Mouse (Mus musculus) E14TG2a.4 (cell line): ENCODE results near the gene Copb2.

ENCODE experiments used
- CTCF ChIP-seq: conservative IDR thresholded peaks from 2 replicates; pipeline ENCODE4 v1.5.1; 2014; ENCODE audit warnings: low read length
- NANOG ChIP-seq: IDR thresholded peaks from 2 replicates; pipeline ENCODE4 v1.6.1; 2014; ENCODE audit warnings: borderline replicate concordance, low read length, mixed read lengths
- POU5F1 ChIP-seq: IDR thresholded peaks from 2 replicates; pipeline ENCODE4 v1.6.1; 2014; ENCODE audit warnings: low read length, borderline replicate concordance

DNA sequence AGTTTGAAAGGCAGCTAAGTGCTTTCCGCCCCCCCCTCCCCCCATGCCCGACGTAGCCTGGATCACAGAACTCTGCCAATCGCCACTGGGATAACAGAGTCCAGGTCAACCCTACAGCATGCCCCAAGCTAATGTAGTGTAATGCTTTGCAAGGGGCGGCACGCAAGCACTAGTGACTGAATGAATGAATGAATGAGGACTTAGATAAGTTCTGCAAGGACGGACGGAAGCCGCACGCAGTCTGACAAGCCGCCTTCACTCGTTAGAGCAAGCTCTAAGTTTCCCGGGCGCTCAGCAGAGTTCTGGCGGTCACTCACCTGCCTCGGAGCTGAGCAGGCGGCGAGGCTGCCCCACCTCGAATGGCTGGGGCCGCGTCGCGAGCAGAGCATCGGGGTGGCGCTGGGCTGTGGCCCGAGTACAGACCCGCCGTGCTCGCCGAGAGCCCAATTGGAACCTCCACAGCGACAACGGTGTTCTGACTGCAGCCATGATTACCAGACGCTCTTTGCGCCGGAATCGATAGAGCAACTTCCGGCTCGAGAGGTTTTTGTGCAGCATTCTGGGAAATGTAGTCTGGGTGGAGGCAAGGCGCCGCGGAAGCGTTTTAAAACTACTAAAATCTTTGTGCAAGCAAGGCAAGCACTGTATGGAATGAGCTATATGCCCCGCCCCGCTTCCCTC, 37.8 kb downstream of the Copb2 start, which contains the start of gene Mrps22:
- TF ChIP-seq CTCF (no peak), POU5F1 (no peak), NANOG (no peak)
